Mouse (Mus musculus) CD4-positive, CD25-positive, alpha-beta regulatory T cell, adult 4 months (primary cell): ENCODE measurements around the gene Ythdf2. TPM values are rescaled to one million over a fixed set of nuclear protein-coding genes. Genes with fewer than 3 reads are reported as not detected.
"Not testable (repeated sequence)": the region's sequence is repeated elsewhere in the genome, so short reads cannot be mapped to it uniquely, and the experiment has no call there.

Source experiments
- ATAC-seq: one replicate; pipeline ENCODE4 v1.8.0; 2017
- polyA plus RNA-seq, 2 experiments: library from polyadenylated mRNA; unstranded; fragments of 100-300 nt; shearing (Covaris generic); gene quantifications; one replicate each; pipeline ENCODE4 v1.2.1; 2017

Gene Ythdf2
- 100 to 1,000 TPM in 1 of 2 experiments, 10 to 100 TPM in 1; 70.7 to 118 TPM for polyA plus RNA-seq

- peak; percentile 97 for ATAC-seq
Observed at GRCm38 (mm10) chr4:132211953-132212734, at the start of gene Ythdf2. Gene Ythdf2 (minus strand): TSS chr4:132212303.

- peak; percentile 64 for ATAC-seq
Observed at GRCm38 (mm10) chr4:132260404-132261379, 48.6 kb upstream of the Ythdf2 start.

GRCm38 (mm10) chr4:132259248-132259647 lies 47.1 kb upstream of the Ythdf2 start:
- ATAC-seq = no peak

GRCm38 (mm10) chr4:132256384-132256783 lies 44.3 kb upstream of the Ythdf2 start:
- no peak for ATAC-seq

- no peak for ATAC-seq
Observed at GRCm38 (mm10) chr4:132254986-132255385, 42.9 kb upstream of the Ythdf2 start.

- ATAC-seq = no peak
Observed at GRCm38 (mm10) chr4:132253622-132254021, 41.5 kb upstream of the Ythdf2 start.

- ATAC-seq = no peak
Observed at GRCm38 (mm10) chr4:132253128-132253527, 41.0 kb upstream of the Ythdf2 start.

- no peak for ATAC-seq
Observed at GRCm38 (mm10) chr4:132251596-132251995, 39.5 kb upstream of the Ythdf2 start.

GRCm38 (mm10) chr4:132247451-132247997 lies 35.4 kb upstream of the Ythdf2 start:
- ATAC-seq = no peak

GRCm38 (mm10) chr4:132245643-132246042 lies 33.5 kb upstream of the Ythdf2 start:
- ATAC-seq = peak; percentile 78

- ATAC-seq = no peak
Observed at GRCm38 (mm10) chr4:132241208-132241607, 29.1 kb upstream of the Ythdf2 start.

- ATAC-seq = no peak
Observed at GRCm38 (mm10) chr4:132240367-132240766, 28.3 kb upstream of the Ythdf2 start.

- ATAC-seq = no peak
Observed at GRCm38 (mm10) chr4:132238356-132238755, 26.3 kb upstream of the Ythdf2 start.

- ATAC-seq = no peak
Observed at GRCm38 (mm10) chr4:132234710-132235109, 22.6 kb upstream of the Ythdf2 start.

GRCm38 (mm10) chr4:132230422-132230821 lies 18.3 kb upstream of the Ythdf2 start:
- ATAC-seq = no peak

GRCm38 (mm10) chr4:132222001-132222400 lies 9.9 kb upstream of the Ythdf2 start:
- ATAC-seq = not testable (repeated sequence)

- ATAC-seq = not testable (repeated sequence)
Observed at GRCm38 (mm10) chr4:132218439-132218838, 6.3 kb upstream of the Ythdf2 start.

GRCm38 (mm10) chr4:132217781-132218180 lies 5.7 kb upstream of the Ythdf2 start:
- no peak for ATAC-seq

GRCm38 (mm10) chr4:132216602-132217001 lies 4.5 kb upstream of the Ythdf2 start:
- no peak for ATAC-seq

- no peak for ATAC-seq
Observed at GRCm38 (mm10) chr4:132214847-132215246, 2.7 kb upstream of the Ythdf2 start.

GRCm38 (mm10) chr4:132211091-132211942 lies 786 bp downstream of the Ythdf2 start:
- no peak for ATAC-seq

GRCm38 (mm10) chr4:132210325-132210724 lies 1.8 kb downstream of the Ythdf2 start:
- ATAC-seq = no peak
